Mouse (Mus musculus): ENCODE measurements around the gene Gm13285.
"Not testable (repeated sequence)": the region's sequence is repeated elsewhere in the genome, so short reads cannot be mapped to it uniquely, and the experiment has no call there.

DNA sequence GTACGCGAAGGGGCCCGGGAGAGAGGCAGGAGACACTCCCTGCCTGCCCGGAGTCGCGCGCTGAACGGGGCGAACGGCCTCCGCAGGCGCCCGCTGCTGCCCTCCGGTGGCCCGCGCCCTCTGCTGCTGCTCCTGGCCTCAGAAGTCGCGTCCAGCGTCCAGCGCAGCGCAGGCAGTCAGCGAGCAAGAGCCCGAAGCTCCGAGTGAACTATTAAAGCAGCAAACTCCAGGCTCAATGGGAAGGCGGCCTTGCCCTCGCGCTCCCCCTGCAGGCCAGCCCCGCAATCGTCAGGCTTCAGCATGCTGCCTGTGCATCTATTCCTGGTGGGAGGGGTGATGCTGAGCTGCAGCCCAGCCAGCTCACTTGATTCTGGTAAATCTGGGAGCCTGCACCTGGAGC lies 19.9 kb upstream of the Gm13285 start, which contains the start of gene Gm13272:
- TF ChIP-seq CTCF (IDR thresholded peaks at IDR 0.05; ENCODE audit: borderline replicate concordance, insufficient read depth, low read length); POLR2A (IDR thresholded peaks at IDR 0.05; ENCODE audit: low read depth, low read length): not testable (repeated sequence)

Measured in embryonic fibroblast, embryonic 13.5 days (primary cell).